Mouse (Mus musculus): ENCODE results near the gene Ccdc54. TPM values are rescaled to one million over a fixed set of nuclear protein-coding genes. Genes with fewer than 3 reads are reported as not detected.

The Ccdc54 gene
- polyA plus RNA-seq, 1 experiment from 2014 or later = not detected

- Histone ChIP-seq H3K4me1 (replicated peaks; ENCODE audit: insufficient read depth, low read length) (0 out of 2 replicates have a peak, but pooled peaks cover 4% of the 10 kb centered on the region), H3K9ac (ENCODE audit: low read depth, low read length) (no peak overlapping the region), H3K4me2 (ENCODE audit: low read length) (no peak overlapping the region), H3K4me3 (replicated peaks; ENCODE audit: low read depth, low read length) (no peak overlapping the region), H3K27me3 (ENCODE audit: insufficient read depth, low read length) (no peaks in the 10 kb centered on the region), H3K9me3 (replicated peaks; ENCODE audit: low read length) (no peaks in the 10 kb centered on the region), H3K27ac (no peak overlapping the region), H3K36me3 (ENCODE audit: insufficient read depth, low read length) (no peaks in the 10 kb centered on the region)
- 50% methylated on average over 11 of the region's 11 CpGs for WGBS
- no peak for ATAC-seq (replicated peaks; ENCODE audit: low FRiP score, low read depth)
- peak; percentile 38 for DNase-seq (ENCODE audit: low spot score)
- TF ChIP-seq CTCF (IDR thresholded peaks at IDR 0.05; ENCODE audit: low read depth) = no peak
These were observed 1.3 kb downstream of the Ccdc54 start for GRCm38 (mm10) chr16:50589574-50590151.

- Histone ChIP-seq H3K27me3 (ENCODE audit: insufficient read depth, low read length) (no peaks in the 10 kb centered on the region), H3K4me2 (ENCODE audit: low read length) (no peak overlapping the region), H3K9me3 (replicated peaks; ENCODE audit: low read length) (no peaks in the 10 kb centered on the region), H3K4me3 (replicated peaks; ENCODE audit: low read depth, low read length) (no peak overlapping the region), H3K9ac (ENCODE audit: low read depth, low read length) (no peak overlapping the region), H3K27ac (no peak overlapping the region), H3K4me1 (replicated peaks; ENCODE audit: insufficient read depth, low read length) (0 out of 2 replicates have a peak, but pooled peaks cover 4% of the 10 kb centered on the region), H3K36me3 (ENCODE audit: insufficient read depth, low read length) (no peaks in the 10 kb centered on the region)
- no peak for ATAC-seq (replicated peaks; ENCODE audit: low FRiP score, low read depth)
- no peak for TF ChIP-seq CTCF (IDR thresholded peaks at IDR 0.05; ENCODE audit: low read depth)
- WGBS = 67% methylated on average over 1 of the region's 1 CpGs
- no peak for DNase-seq (ENCODE audit: low spot score)
These were observed 2.8 kb downstream of the Ccdc54 start for GRCm38 (mm10) chr16:50588191-50588590.

- Histone ChIP-seq H3K4me1 (replicated peaks; ENCODE audit: insufficient read depth, low read length) (0 out of 2 replicates have a peak, but pooled peaks cover 4% of the 10 kb centered on the region), H3K27me3 (ENCODE audit: insufficient read depth, low read length) (no peaks in the 10 kb centered on the region), H3K9me3 (replicated peaks; ENCODE audit: low read length) (no peaks in the 10 kb centered on the region), H3K36me3 (ENCODE audit: insufficient read depth, low read length) (no peaks in the 10 kb centered on the region), H3K9ac (ENCODE audit: low read depth, low read length) (no peak overlapping the region), H3K4me3 (replicated peaks; ENCODE audit: low read depth, low read length) (no peak overlapping the region), H3K4me2 (ENCODE audit: low read length) (no peak overlapping the region), H3K27ac (no peak overlapping the region)
- no peak for TF ChIP-seq CTCF (IDR thresholded peaks at IDR 0.05; ENCODE audit: low read depth)
- ATAC-seq (replicated peaks; ENCODE audit: low FRiP score, low read depth) (no peak), DNase-seq (ENCODE audit: low spot score) (no peak)
- 89% methylated on average over 7 of the region's 7 CpGs for WGBS
These were observed 3.8 kb downstream of the Ccdc54 start for GRCm38 (mm10) chr16:50587139-50587538.

DNA sequence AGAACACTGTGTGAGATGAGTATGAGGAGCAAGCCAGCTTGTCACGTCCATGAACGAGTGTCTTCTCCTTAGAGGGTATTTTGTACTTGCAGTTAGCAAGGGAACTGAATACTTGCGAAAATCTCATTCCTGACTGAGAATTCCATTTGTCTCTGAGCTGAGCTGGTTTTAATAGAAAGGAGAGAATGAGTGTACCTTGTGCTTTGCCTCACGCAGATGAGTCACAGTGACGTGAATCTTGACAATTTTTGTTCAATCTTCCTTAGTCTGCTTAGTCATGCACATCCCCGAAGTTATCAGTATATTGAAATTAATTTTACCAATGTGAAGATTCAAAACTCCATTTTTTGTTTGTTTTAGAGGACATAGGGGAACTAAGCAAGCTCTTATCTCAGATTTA, 12.6 kb downstream of the Ccdc54 start:
- Histone ChIP-seq H3K36me3 (ENCODE audit: insufficient read depth, low read length) (no peaks in the 10 kb centered on the region), H3K9ac (ENCODE audit: low read depth, low read length) (no peak overlapping the region), H3K4me2 (ENCODE audit: low read length) (no peak overlapping the region), H3K4me1 (replicated peaks; ENCODE audit: insufficient read depth, low read length) (no peaks in the 10 kb centered on the region), H3K27me3 (ENCODE audit: insufficient read depth, low read length) (no peaks in the 10 kb centered on the region), H3K9me3 (replicated peaks; ENCODE audit: low read length) (no peaks in the 10 kb centered on the region), H3K27ac (no peak overlapping the region), H3K4me3 (replicated peaks; ENCODE audit: low read depth, low read length) (no peak overlapping the region)
- no peak for TF ChIP-seq CTCF (IDR thresholded peaks at IDR 0.05; ENCODE audit: low read depth)
- ATAC-seq (replicated peaks; ENCODE audit: low FRiP score, low read depth) = no peak
- 84% methylated on average over 6 of the region's 6 CpGs for WGBS
- DNase-seq (ENCODE audit: low spot score) = no peak

DNA sequence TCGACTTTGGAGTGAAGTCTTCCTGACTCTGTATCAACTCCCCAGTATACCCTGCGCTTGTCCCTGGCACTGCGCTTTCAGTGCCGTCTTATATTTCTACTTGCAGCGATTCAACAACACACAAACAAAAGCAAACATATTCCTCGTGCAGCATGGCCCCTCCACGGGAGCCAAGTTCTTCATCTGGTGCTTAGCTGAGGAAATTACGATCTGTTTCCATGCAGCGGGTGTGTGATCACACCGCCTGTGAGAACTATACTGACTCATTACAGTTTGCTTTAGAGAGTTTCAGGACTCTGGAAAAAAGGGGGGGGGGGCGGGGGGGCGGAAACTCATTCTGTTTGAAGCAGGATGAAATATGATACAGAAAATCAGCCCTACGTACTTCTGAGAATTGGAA, 18.4 kb downstream of the Ccdc54 start:
- no peak for ATAC-seq (replicated peaks; ENCODE audit: low FRiP score, low read depth)

GRCm38 (mm10) chr16:50559163-50559771, 31.7 kb downstream of the Ccdc54 start:
- Histone ChIP-seq H3K27me3 (ENCODE audit: insufficient read depth, low read length) (no peaks in the 10 kb centered on the region), H3K9me3 (replicated peaks; ENCODE audit: low read length) (no peaks in the 10 kb centered on the region), H3K36me3 (ENCODE audit: insufficient read depth, low read length) (no peaks in the 10 kb centered on the region), H3K4me3 (replicated peaks; ENCODE audit: low read depth, low read length) (no peak overlapping the region), H3K27ac (no peak overlapping the region), H3K4me1 (replicated peaks; ENCODE audit: insufficient read depth, low read length) (no peaks in the 10 kb centered on the region), H3K4me2 (ENCODE audit: low read length) (no peak overlapping the region), H3K9ac (ENCODE audit: low read depth, low read length) (no peak overlapping the region)
- DNase-seq (ENCODE audit: low spot score) = no peak
- no peak; the same call in 1 of the 2 replicates for TF ChIP-seq CTCF (IDR thresholded peaks at IDR 0.05; ENCODE audit: low read depth)
- no peak for ATAC-seq (replicated peaks; ENCODE audit: low FRiP score, low read depth)
- WGBS = 62% methylated on average over 6 of the region's 6 CpGs

More for the DNA sequence above, 18.4 kb downstream of the Ccdc54 start:
- no peak overlapping the region for H3K4me3 ChIP-seq (replicated peaks; ENCODE audit: low read depth, low read length)
- no peak for DNase-seq (ENCODE audit: low spot score)
- no peak overlapping the region for H3K27ac ChIP-seq
- H3K9ac ChIP-seq (ENCODE audit: low read depth, low read length) = no peak overlapping the region
- 54% methylated on average over 13 of the region's 13 CpGs for WGBS
- H3K4me1 ChIP-seq (replicated peaks; ENCODE audit: insufficient read depth, low read length) = no peaks in the 10 kb centered on the region
- H3K4me2 ChIP-seq (ENCODE audit: low read length) = no peak overlapping the region
- no peaks in the 10 kb centered on the region for H3K9me3 ChIP-seq (replicated peaks; ENCODE audit: low read length)
- TF ChIP-seq CTCF (IDR thresholded peaks at IDR 0.05; ENCODE audit: low read depth) = no peak
- no peaks in the 10 kb centered on the region for H3K27me3 ChIP-seq (ENCODE audit: insufficient read depth, low read length)
- no peaks in the 10 kb centered on the region for H3K36me3 ChIP-seq (ENCODE audit: insufficient read depth, low read length)

Measured in kidney, postnatal 0 days (tissue).